Mouse (Mus musculus) Muller cell, postnatal 12 days (primary cell): ENCODE data around the gene Naip2.
"Not testable (repeated sequence)": the region's sequence is repeated elsewhere in the genome, so short reads cannot be mapped to it uniquely, and the experiment has no call there.

Experiments used
- DNase-seq: peaks from one replicate; pipeline ENCODE4 v3.0.0-alpha.2; 2015; ENCODE audit errors: inconsistent ontology term

Naip2 gene

GRCm38 (mm10) chr13:100201659-100202333 is at the start of gene Naip2:
Gene Naip2, minus strand, starts transcription at chr13:100202092.
- DNase-seq: not testable (repeated sequence)

GRCm38 (mm10) chr13:100246896-100247519 is 45.1 kb upstream of the Naip2 start:
- DNase-seq: not testable (repeated sequence)

GRCm38 (mm10) chr13:100246223-100246622 is 44.3 kb upstream of the Naip2 start, which contains the start of gene Naip5:
Gene Naip5, minus strand, starts transcription at chr13:100246323.
- not testable (repeated sequence) for DNase-seq

- no peak for DNase-seq
These were observed 41.8 kb upstream of the Naip2 start for GRCm38 (mm10) chr13:100243702-100244101.

- DNase-seq: not testable (repeated sequence)
These were observed 11.8 kb upstream of the Naip2 start for GRCm38 (mm10) chr13:100213683-100214082.

GRCm38 (mm10) chr13:100210540-100210939 is 8.6 kb upstream of the Naip2 start:
- peak; percentile 27 for DNase-seq

- DNase-seq: no peak
These were observed 1.4 kb upstream of the Naip2 start for GRCm38 (mm10) chr13:100203319-100203718.

- no peak for DNase-seq
These were observed 1.1 kb downstream of the Naip2 start for GRCm38 (mm10) chr13:100200778-100201177.

GRCm38 (mm10) chr13:100195421-100195820 is 6.5 kb downstream of the Naip2 start:
- no peak for DNase-seq

GRCm38 (mm10) chr13:100183111-100183510 is 18.8 kb downstream of the Naip2 start:
- DNase-seq: not testable (repeated sequence)

- DNase-seq: not testable (repeated sequence)
These were observed 27.5 kb downstream of the Naip2 start for GRCm38 (mm10) chr13:100174360-100174759.

GRCm38 (mm10) chr13:100166378-100166777 is 35.5 kb downstream of the Naip2 start:
- DNase-seq: peak; percentile 1

GRCm38 (mm10) chr13:100162467-100162866 is 39.4 kb downstream of the Naip2 start:
- not testable (repeated sequence) for DNase-seq

GRCm38 (mm10) chr13:100161171-100161870 is 40.6 kb downstream of the Naip2 start:
- not testable (repeated sequence) for DNase-seq

- DNase-seq: no peak
These were observed 45.3 kb downstream of the Naip2 start for GRCm38 (mm10) chr13:100156624-100157023.

- DNase-seq: no peak
These were observed 49.2 kb downstream of the Naip2 start for GRCm38 (mm10) chr13:100152659-100153058.

- no peak for DNase-seq
These were observed 60.1 kb downstream of the Naip2 start for GRCm38 (mm10) chr13:100141646-100142314.

GRCm38 (mm10) chr13:100125258-100125643 is 76.6 kb downstream of the Naip2 start:
- DNase-seq: no peak

GRCm38 (mm10) chr13:100124423-100125257 is 77.3 kb downstream of the Naip2 start, which contains the start of gene Smn1:
Gene Smn1, plus strand, starts transcription at chr13:100124852.
- peak; percentile 92 for DNase-seq

GRCm38 (mm10) chr13:100123970-100124369 is 77.9 kb downstream of the Naip2 start:
- no peak for DNase-seq
